Mouse (Mus musculus): ENCODE results near the gene Ubl5.

Gene Ubl5

DNA sequence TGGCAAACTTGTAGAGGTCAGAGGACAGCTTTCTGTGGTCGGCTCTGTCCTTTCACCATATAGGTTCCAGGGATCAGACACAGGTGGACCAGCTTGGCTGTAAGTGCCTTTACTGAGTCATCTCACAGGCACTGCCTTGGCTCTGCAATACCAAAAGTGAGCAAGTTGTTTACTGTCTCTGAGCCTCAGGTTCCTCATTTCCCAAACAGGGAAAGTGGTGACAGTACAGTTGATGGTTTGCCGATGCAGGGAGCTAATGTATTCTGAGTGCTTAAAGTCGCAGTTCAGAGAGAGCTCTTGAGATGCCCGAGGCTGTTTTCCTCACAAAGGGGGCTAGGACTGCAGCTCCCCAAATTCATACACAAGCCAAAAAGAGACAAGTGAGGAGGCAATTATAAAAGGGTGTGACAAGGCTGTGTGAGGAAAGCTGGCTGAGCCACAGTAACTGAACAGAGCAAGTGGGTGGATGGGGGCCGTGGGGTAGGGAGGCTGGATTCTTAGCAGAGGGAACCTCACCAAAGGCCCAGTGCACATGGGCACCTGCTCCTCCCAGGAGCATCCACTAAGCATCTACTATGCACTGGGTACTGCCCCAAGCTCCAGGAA is 53.5 kb downstream of the Ubl5 start:
- in situ Hi-C loops (cut with MboI, MseI), result no loop called here
